8 mouse cellular contexts compared by ENCODE assay signal in the genomic region with DNA sequence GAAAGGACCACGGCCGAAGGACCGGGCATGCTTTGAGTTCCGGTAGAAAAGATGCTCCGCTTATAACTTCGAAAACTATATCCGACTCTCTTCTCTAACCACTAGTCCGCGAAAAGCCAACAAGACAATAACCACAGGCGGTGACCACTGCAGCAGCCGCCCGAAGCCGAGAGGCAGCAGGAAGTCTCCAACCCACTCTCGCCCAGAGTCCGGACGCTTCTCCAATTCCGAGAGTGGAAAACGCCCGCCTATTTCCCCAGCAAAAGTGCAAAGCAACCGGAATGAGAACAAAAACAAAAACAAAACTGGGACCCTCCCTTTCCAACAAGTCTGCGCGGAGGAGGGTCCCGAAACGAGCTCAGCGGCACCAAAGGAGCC. TPM values are rescaled to one million over a fixed set of nuclear protein-coding genes. Genes with fewer than 3 reads are reported as not detected.
A peak's percentile ranks its signal among the peaks of the same experiment; 100 is the strongest.
DNase-seq lines count a peak whose midpoint lies in the region; ATAC-seq and TF ChIP-seq lines count a peak whose summit lies in the region.

No protein-coding gene starts in this region.

- H3K27ac ChIP-seq in forebrain, embryonic 15.5 days (replicated peaks): peak overlapping the region; percentile 95
- H3K27ac ChIP-seq in liver, postnatal 0 days (ENCODE audit: low read depth): peak overlapping the region; percentile 87
- H3K27ac ChIP-seq in stomach, embryonic 16.5 days (ENCODE audit: low read length): peak overlapping the region; percentile 62; the same call in 1 of the 2 replicates

- WGBS in forebrain, embryonic 15.5 days: 1% methylated on average over 25 of the region's 25 CpGs
- WGBS in liver, postnatal 0 days (ENCODE audit: insufficient replicate concordance): under 1% methylated on average over 25 of the region's 25 CpGs
- under 1% methylated on average over 25 of the region's 25 CpGs for WGBS in stomach, embryonic 16.5 days

- no peaks in the 10 kb centered on the region for H3K9me3 ChIP-seq in E14TG2a.4 (ENCODE audit: low read length)
- no peaks in the 10 kb centered on the region for H3K9me3 ChIP-seq in forebrain, embryonic 15.5 days
- no peaks in the 10 kb centered on the region for H3K9me3 ChIP-seq in liver, postnatal 0 days (ENCODE audit: low read length)
- H3K9me3 ChIP-seq in stomach, embryonic 16.5 days (replicated peaks; ENCODE audit: control insufficient read depth, low read length): no peaks in the 10 kb centered on the region

- DNase-seq in frontal cortex, postnatal 10 days (ENCODE audit: low spot score in 2 of 2): no peak
- DNase-seq in liver, postnatal 0 days: no peak
- no peak for DNase-seq in gastrocnemius, adult 18-20 months (ENCODE audit: low spot score)
- no peak for DNase-seq in adrenal gland, adult 2 months

- H3K4me2 ChIP-seq in forebrain, embryonic 15.5 days (replicated peaks): peak overlapping the region; percentile 81
- peak overlapping the region; percentile 97 for H3K4me2 ChIP-seq in liver, postnatal 0 days (ENCODE audit: low read depth, low read length)
- peak overlapping the region; percentile 91 for H3K4me2 ChIP-seq in stomach, embryonic 16.5 days (ENCODE audit: low read depth, low read length)

- TF ChIP-seq EP300 in liver, postnatal 0 days (IDR thresholded peaks at IDR 0.05; ENCODE audit: low read depth): no peak

- H3K4me1 ChIP-seq in E14TG2a.4 (replicated peaks; ENCODE audit: low read depth, low read length): peaks cover 27% of the 10 kb centered on the region
- H3K4me1 ChIP-seq in forebrain, embryonic 15.5 days: peaks cover 24% of the 10 kb centered on the region
- H3K4me1 ChIP-seq in liver, postnatal 0 days (ENCODE audit: insufficient read depth): peaks cover 18% of the 10 kb centered on the region
- peaks cover 12% of the 10 kb centered on the region; the same call in 1 of the 2 replicates for H3K4me1 ChIP-seq in stomach, embryonic 16.5 days (ENCODE audit: control insufficient read depth, insufficient read depth, low read length)

- H3K4me3 ChIP-seq in E14TG2a.4 (replicated peaks; ENCODE audit: low read length): peak overlapping the region; percentile 99
- H3K4me3 ChIP-seq in forebrain, embryonic 15.5 days: peak overlapping the region; percentile 96
- H3K4me3 ChIP-seq in liver, postnatal 0 days (ENCODE audit: low read depth, low read length): peak overlapping the region; percentile 94
- H3K4me3 ChIP-seq in stomach, embryonic 16.5 days (replicated peaks; ENCODE audit: low read length): peak overlapping the region; percentile 96

- H3K27me3 ChIP-seq in E14TG2a.4 (ENCODE audit: insufficient read depth, low read length): no peaks in the 10 kb centered on the region
- H3K27me3 ChIP-seq in forebrain, embryonic 15.5 days: no peaks in the 10 kb centered on the region
- H3K27me3 ChIP-seq in liver, postnatal 0 days (ENCODE audit: insufficient read depth, low read length): no peaks in the 10 kb centered on the region
- no peaks in the 10 kb centered on the region for H3K27me3 ChIP-seq in stomach, embryonic 16.5 days (ENCODE audit: control insufficient read depth, insufficient read depth, low read length)

- peaks cover 13% of the 10 kb centered on the region for H3K36me3 ChIP-seq in E14TG2a.4 (ENCODE audit: insufficient read depth, low read length)
- peaks cover 6% of the 10 kb centered on the region for H3K36me3 ChIP-seq in forebrain, embryonic 15.5 days
- peaks cover 6% of the 10 kb centered on the region; the same call in 1 of the 2 replicates for H3K36me3 ChIP-seq in liver, postnatal 0 days (replicated peaks; ENCODE audit: insufficient read depth, low read length)
- no peaks in the 10 kb centered on the region for H3K36me3 ChIP-seq in stomach, embryonic 16.5 days (ENCODE audit: control insufficient read depth, insufficient read depth, low read length)

- ATAC-seq in frontal cortex, adult (ENCODE audit: low TSS enrichment): 0 out of 2 replicates have a peak, but pooled peaks have one; percentile 8
- ATAC-seq in forebrain, embryonic 15.5 days (replicated peaks): no peak
- no peak for ATAC-seq in liver, postnatal 0 days
- ATAC-seq in stomach, embryonic 16.5 days (ENCODE audit: insufficient read depth, low FRiP score): no peak

- TF ChIP-seq CTCF in E14TG2a.4 (conservative IDR thresholded peaks at IDR 0.05; ENCODE audit: low read length): no peak
- TF ChIP-seq CTCF in liver, postnatal 0 days (IDR thresholded peaks at IDR 0.05; ENCODE audit: low read depth): no peak

- peak overlapping the region; percentile 94 for H3K9ac ChIP-seq in forebrain, embryonic 15.5 days (replicated peaks)
- H3K9ac ChIP-seq in liver, postnatal 0 days (replicated peaks): peak overlapping the region; percentile 92
- H3K9ac ChIP-seq in stomach, embryonic 16.5 days (ENCODE audit: low read length): peak overlapping the region; percentile 94

RNA-seq across cellular contexts. Expression of a gene that starts 0.5 kb away (rescaled TPM):
- polyA plus RNA-seq in forebrain, embryonic 15.5 days (2015; fragmentation: Nextera tagmentation; extraction: Ambion mirVana): 12.9 and 14.3 TPM in 2 replicates
- polyA plus RNA-seq in liver, postnatal 0 days (2015; fragmentation: Nextera tagmentation; extraction: Ambion mirVana): 3.4 and 3.8 TPM in 2 replicates
- 9.5 and 12.0 TPM in 2 replicates for polyA plus RNA-seq in stomach, embryonic 16.5 days (2015; fragmentation: Nextera tagmentation; extraction: Ambion mirVana)
- total RNA-seq in gastrocnemius, adult 18-20 months (2021): 10 to 100 TPM in 1 of 2 experiments, 1 to 10 TPM in 1; 10.0 to 12.6 TPM
- total RNA-seq in adrenal gland, adult 2 months (2021): 10 to 100 TPM; 16.0 to 21.6 TPM
- 2.0 and 3.3 TPM in 2 replicates for polyA plus RNA-seq in adrenal gland, adult 2 months (2012; rRNA removed)
